Mouse (Mus musculus): ENCODE measurements around the gene Hspa12a. TPM values are rescaled to one million over a fixed set of nuclear protein-coding genes. Genes with fewer than 3 reads are reported as not detected.
A peak's percentile ranks its signal among the peaks of the same experiment; 100 is the strongest.
"Not testable (repeated sequence)": the region's sequence is repeated elsewhere in the genome, so short reads cannot be mapped to it uniquely, and the experiment has no call there.

Hspa12a gene
- polyA plus RNA-seq, 1 experiment from 2014 or later = 0.22 TPM

GRCm38 (mm10) chr19:58918597-58918996, 24.9 kb downstream of the Hspa12a start:
- Histone ChIP-seq H3K27me3 (ENCODE audit: control insufficient read depth, insufficient read depth, low read depth, low read length) (no peaks in the 10 kb centered on the region), H3K36me3 (ENCODE audit: control insufficient read depth, insufficient read depth) (no peaks in the 10 kb centered on the region), H3K4me3 (ENCODE audit: low read depth, low read length) (peak overlapping the region; percentile 29; the same call in 1 of the 2 replicates), H3K9ac (ENCODE audit: low read depth, low read length) (no peak overlapping the region), H3K4me2 (ENCODE audit: low read depth, low read length) (peak overlapping the region; percentile 33), H3K27ac (ENCODE audit: low read length) (no peak overlapping the region), H3K9me3 (replicated peaks; ENCODE audit: control insufficient read depth, low read length) (no peaks in the 10 kb centered on the region), H3K4me1 (ENCODE audit: control insufficient read depth, low read depth, low read length) (no peaks in the 10 kb centered on the region)
- 8% methylated on average over 11 of the region's 11 CpGs for WGBS (ENCODE audit: insufficient replicate concordance)
- ATAC-seq (ENCODE audit: low read depth) = no peak

DNA sequence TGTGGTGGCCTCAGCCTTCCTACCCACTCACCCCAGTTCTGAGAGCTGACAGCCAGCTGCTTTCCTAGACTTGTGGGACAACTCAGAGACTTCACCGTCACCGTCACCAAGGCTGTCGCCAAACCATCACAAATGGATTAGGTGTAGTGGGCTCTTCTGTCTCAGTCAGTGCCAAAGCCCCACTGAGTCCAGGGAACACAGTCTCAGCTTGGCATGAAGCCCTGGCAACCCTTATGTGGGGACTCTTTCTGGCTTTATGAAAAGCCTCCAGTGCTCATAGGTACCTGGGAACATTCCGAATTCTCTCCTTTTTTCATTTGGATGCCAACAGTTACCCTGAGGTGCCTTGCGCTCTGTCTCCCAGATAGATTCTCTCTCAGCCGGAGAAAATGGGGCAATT, 30.2 kb downstream of the Hspa12a start:
- H3K4me1 ChIP-seq (ENCODE audit: control insufficient read depth, low read depth, low read length) = no peaks in the 10 kb centered on the region
- H3K27me3 ChIP-seq (ENCODE audit: control insufficient read depth, insufficient read depth, low read depth, low read length) = peaks cover 2% of the 10 kb centered on the region; the same call in 1 of the 2 replicates
- H3K4me3 ChIP-seq (ENCODE audit: low read depth, low read length) = no peak overlapping the region
- H3K27ac ChIP-seq (ENCODE audit: low read length) = no peak overlapping the region
- no peak overlapping the region for H3K4me2 ChIP-seq (ENCODE audit: low read depth, low read length)
- ATAC-seq (ENCODE audit: low read depth) = no peak
- no peaks in the 10 kb centered on the region for H3K36me3 ChIP-seq (ENCODE audit: control insufficient read depth, insufficient read depth)
- no peak overlapping the region for H3K9ac ChIP-seq (ENCODE audit: low read depth, low read length)
- H3K9me3 ChIP-seq (replicated peaks; ENCODE audit: control insufficient read depth, low read length) = no peaks in the 10 kb centered on the region
- 60% methylated on average over 6 of the region's 6 CpGs for WGBS (ENCODE audit: insufficient replicate concordance)

GRCm38 (mm10) chr19:58911386-58911785, 32.1 kb downstream of the Hspa12a start:
- Histone ChIP-seq H3K4me1 (ENCODE audit: control insufficient read depth, low read depth, low read length) (no peaks in the 10 kb centered on the region), H3K4me3 (ENCODE audit: low read depth, low read length) (peak overlapping the region; percentile 36), H3K36me3 (ENCODE audit: control insufficient read depth, insufficient read depth) (no peaks in the 10 kb centered on the region), H3K27me3 (ENCODE audit: control insufficient read depth, insufficient read depth, low read depth, low read length) (peaks cover 2% of the 10 kb centered on the region; the same call in 1 of the 2 replicates), H3K27ac (ENCODE audit: low read length) (no peak overlapping the region), H3K4me2 (ENCODE audit: low read depth, low read length) (peak overlapping the region; percentile 32), H3K9me3 (replicated peaks; ENCODE audit: control insufficient read depth, low read length) (no peaks in the 10 kb centered on the region), H3K9ac (ENCODE audit: low read depth, low read length) (no peak overlapping the region)
- no peak for ATAC-seq (ENCODE audit: low read depth)
- WGBS (ENCODE audit: insufficient replicate concordance) = 8% methylated on average over 9 of the region's 9 CpGs

- WGBS (ENCODE audit: insufficient replicate concordance) = 3% methylated on average over 11 of the region's 11 CpGs
- no peak overlapping the region for H3K9ac ChIP-seq (ENCODE audit: low read depth, low read length)
- peaks cover 2% of the 10 kb centered on the region; the same call in 1 of the 2 replicates for H3K27me3 ChIP-seq (ENCODE audit: control insufficient read depth, insufficient read depth, low read depth, low read length)
- no peak for ATAC-seq (ENCODE audit: low read depth)
- peak overlapping the region; percentile 36 for H3K4me3 ChIP-seq (ENCODE audit: low read depth, low read length)
- no peaks in the 10 kb centered on the region for H3K9me3 ChIP-seq (replicated peaks; ENCODE audit: control insufficient read depth, low read length)
- H3K27ac ChIP-seq (ENCODE audit: low read length) = no peak overlapping the region
- no peaks in the 10 kb centered on the region for H3K4me1 ChIP-seq (ENCODE audit: control insufficient read depth, low read depth, low read length)
- H3K36me3 ChIP-seq (ENCODE audit: control insufficient read depth, insufficient read depth) = no peaks in the 10 kb centered on the region
- H3K4me2 ChIP-seq (ENCODE audit: low read depth, low read length) = peak overlapping the region; percentile 32
Measured at GRCm38 (mm10) chr19:58910941-58911368, 32.5 kb downstream of the Hspa12a start.

- Histone ChIP-seq H3K9me3 (replicated peaks; ENCODE audit: control insufficient read depth, low read length) (no peaks in the 10 kb centered on the region), H3K36me3 (ENCODE audit: control insufficient read depth, insufficient read depth) (no peaks in the 10 kb centered on the region), H3K9ac (ENCODE audit: low read depth, low read length) (no peak overlapping the region), H3K27me3 (ENCODE audit: control insufficient read depth, insufficient read depth, low read depth, low read length) (no peaks in the 10 kb centered on the region), H3K4me2 (ENCODE audit: low read depth, low read length) (no peak overlapping the region), H3K4me3 (ENCODE audit: low read depth, low read length) (no peak overlapping the region), H3K27ac (ENCODE audit: low read length) (no peak overlapping the region), H3K4me1 (ENCODE audit: control insufficient read depth, low read depth, low read length) (no peaks in the 10 kb centered on the region)
- WGBS (ENCODE audit: insufficient replicate concordance) = 41% methylated on average over 10 of the region's 10 CpGs
- ATAC-seq (ENCODE audit: low read depth) = no peak
Measured at GRCm38 (mm10) chr19:58908018-58908417, 35.4 kb downstream of the Hspa12a start.

DNA sequence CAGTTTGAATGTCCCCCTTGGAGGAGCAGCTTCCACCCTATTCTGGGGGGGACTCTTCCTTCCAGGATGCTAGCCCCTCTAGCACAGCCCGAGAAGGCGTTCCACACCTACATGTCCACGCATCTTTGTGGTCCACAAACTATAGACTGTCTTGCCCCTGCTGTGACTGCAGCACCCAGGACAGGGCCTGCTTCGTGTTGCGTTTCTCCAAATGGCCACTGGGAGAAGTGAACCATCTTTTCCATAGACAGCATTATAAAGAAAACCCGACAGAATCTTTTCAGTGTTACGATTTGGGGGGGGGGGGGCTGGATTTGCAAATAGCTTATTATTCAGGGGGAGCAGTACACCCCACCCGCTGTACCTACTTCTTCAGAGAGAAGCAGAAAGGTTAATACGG, 36.8 kb downstream of the Hspa12a start:
- no peak for ATAC-seq (ENCODE audit: low read depth)
- 50% methylated on average over 9 of the region's 9 CpGs for WGBS (ENCODE audit: insufficient replicate concordance)
- H3K27me3 ChIP-seq (ENCODE audit: control insufficient read depth, insufficient read depth, low read depth, low read length) = no peaks in the 10 kb centered on the region

DNA sequence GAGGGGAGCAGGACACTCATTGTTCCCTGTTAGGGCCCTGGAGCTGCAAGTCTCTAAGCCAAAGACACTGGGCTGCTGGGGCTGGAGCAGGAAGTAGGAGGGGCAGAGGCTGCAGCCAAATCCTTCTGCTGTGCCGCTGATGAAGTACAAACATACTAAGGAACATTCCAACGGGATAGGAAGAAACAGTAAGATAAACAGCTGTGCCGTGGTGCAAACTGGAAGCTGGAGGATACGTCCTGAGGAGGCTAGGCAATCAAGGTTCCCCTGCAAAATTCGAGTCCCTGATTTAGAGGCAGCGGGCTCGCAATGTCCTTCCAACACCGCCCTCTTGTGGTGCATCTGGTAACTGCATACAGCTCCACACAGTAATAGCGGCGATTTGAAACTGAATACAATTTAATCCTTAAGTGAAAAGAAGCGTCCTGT, 39.5 kb downstream of the Hspa12a start:
- 2% methylated on average over 11 of the region's 11 CpGs for WGBS (ENCODE audit: insufficient replicate concordance)
- no peak overlapping the region for H3K9ac ChIP-seq (ENCODE audit: low read depth, low read length)
- no peak overlapping the region for H3K27ac ChIP-seq (ENCODE audit: low read length)
- H3K36me3 ChIP-seq (ENCODE audit: control insufficient read depth, insufficient read depth) = no peaks in the 10 kb centered on the region
- H3K4me2 ChIP-seq (ENCODE audit: low read depth, low read length) = peak overlapping the region; percentile 36; the same call in 1 of the 2 replicates
- H3K4me3 ChIP-seq (ENCODE audit: low read depth, low read length) = no peak overlapping the region
- ATAC-seq (ENCODE audit: low read depth) = no peak
- no peaks in the 10 kb centered on the region for H3K9me3 ChIP-seq (replicated peaks; ENCODE audit: control insufficient read depth, low read length)
- H3K4me1 ChIP-seq (ENCODE audit: control insufficient read depth, low read depth, low read length) = no peaks in the 10 kb centered on the region
- H3K27me3 ChIP-seq (ENCODE audit: control insufficient read depth, insufficient read depth, low read depth, low read length) = no peaks in the 10 kb centered on the region

More for the DNA sequence above, 36.8 kb downstream of the Hspa12a start:
- Histone ChIP-seq H3K4me3 (ENCODE audit: low read depth, low read length) (no peak overlapping the region), H3K27ac (ENCODE audit: low read length) (no peak overlapping the region), H3K9me3 (replicated peaks; ENCODE audit: control insufficient read depth, low read length) (no peaks in the 10 kb centered on the region), H3K4me1 (ENCODE audit: control insufficient read depth, low read depth, low read length) (no peaks in the 10 kb centered on the region), H3K36me3 (ENCODE audit: control insufficient read depth, insufficient read depth) (no peaks in the 10 kb centered on the region), H3K4me2 (ENCODE audit: low read depth, low read length) (no peak overlapping the region), H3K9ac (ENCODE audit: low read depth, low read length) (no peak overlapping the region)

DNA sequence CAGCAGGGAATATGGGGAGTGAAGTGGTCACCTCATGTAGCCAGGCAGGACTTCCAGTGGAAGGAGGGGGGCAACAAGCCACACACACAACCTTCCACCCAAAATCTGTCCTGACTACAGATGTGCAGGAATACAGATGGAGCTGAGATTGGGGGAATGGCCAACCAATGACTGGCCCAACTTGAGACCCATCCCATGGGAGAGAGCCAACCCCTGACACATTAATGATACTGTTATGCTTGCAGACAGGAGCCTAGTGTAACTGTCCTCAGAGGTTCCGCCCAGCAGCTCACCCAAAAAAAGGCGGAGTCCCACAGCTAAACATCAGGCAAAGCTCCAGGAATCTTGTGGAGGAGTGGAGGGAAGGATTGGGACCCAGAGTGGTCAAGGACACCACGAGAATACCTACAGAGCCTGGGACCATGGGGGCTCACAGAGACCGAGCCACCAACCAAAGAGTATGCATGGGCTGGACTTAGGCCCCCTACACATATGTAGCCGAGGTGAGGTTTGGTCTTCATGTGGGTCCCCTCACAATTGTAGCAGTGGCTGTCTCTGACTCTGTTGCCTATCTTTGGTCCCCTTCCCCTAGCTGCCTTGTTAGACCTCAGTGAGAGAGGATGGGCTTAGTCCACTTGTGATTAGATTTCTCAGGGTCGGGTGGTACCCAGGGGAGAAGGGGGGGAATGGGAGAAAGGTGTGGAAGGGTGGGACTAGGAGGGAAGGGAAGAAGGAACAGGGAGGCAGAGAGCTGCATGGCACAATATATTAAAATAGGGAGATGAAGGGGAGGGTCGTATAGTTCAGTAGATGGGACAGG, 40.2 kb downstream of the Hspa12a start:
- WGBS (ENCODE audit: insufficient replicate concordance) = 34% methylated on average over 7 of the region's 7 CpGs
- H3K9ac ChIP-seq (ENCODE audit: low read depth, low read length) = no peak overlapping the region
- ATAC-seq (ENCODE audit: low read depth) = no peak
- H3K4me1 ChIP-seq (ENCODE audit: control insufficient read depth, low read depth, low read length) = no peaks in the 10 kb centered on the region
- no peaks in the 10 kb centered on the region for H3K36me3 ChIP-seq (ENCODE audit: control insufficient read depth, insufficient read depth)
- H3K27ac ChIP-seq (ENCODE audit: low read length) = no peak overlapping the region
- no peaks in the 10 kb centered on the region for H3K9me3 ChIP-seq (replicated peaks; ENCODE audit: control insufficient read depth, low read length)
- H3K27me3 ChIP-seq (ENCODE audit: control insufficient read depth, insufficient read depth, low read depth, low read length) = no peaks in the 10 kb centered on the region
- no peak overlapping the region for H3K4me3 ChIP-seq (ENCODE audit: low read depth, low read length)
- H3K4me2 ChIP-seq (ENCODE audit: low read depth, low read length) = no peak overlapping the region

DNA sequence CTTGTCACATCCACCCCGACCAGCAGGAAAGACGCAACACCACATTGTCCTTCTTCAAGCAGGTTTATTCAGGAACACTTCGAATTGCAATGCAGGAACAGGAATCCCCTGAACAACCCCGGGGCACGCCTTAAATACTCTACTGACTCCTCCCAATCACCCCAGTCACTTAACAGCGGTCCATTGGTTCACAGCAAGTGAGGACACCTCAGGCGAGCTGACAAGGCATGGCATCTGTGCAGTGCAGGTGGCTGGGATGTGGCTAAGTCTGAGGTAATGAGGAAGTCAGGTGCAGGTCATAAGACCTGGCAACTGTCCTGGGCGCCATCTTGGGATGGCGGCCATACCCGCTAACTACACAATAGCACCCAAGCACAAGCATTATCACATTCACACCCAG, 43.0 kb downstream of the Hspa12a start:
- not testable (repeated sequence) for H3K9me3 ChIP-seq (replicated peaks; ENCODE audit: control insufficient read depth, low read length); H3K27ac ChIP-seq (ENCODE audit: low read length); H3K4me3 ChIP-seq (ENCODE audit: low read depth, low read length); ATAC-seq (ENCODE audit: low read depth); H3K4me2 ChIP-seq (ENCODE audit: low read depth, low read length); H3K27me3 ChIP-seq (ENCODE audit: control insufficient read depth, insufficient read depth, low read depth, low read length); H3K4me1 ChIP-seq (ENCODE audit: control insufficient read depth, low read depth, low read length); H3K9ac ChIP-seq (ENCODE audit: low read depth, low read length); H3K36me3 ChIP-seq (ENCODE audit: control insufficient read depth, insufficient read depth)
- WGBS (ENCODE audit: insufficient replicate concordance) = 71% methylated on average over 10 of the region's 10 CpGs

All from liver, embryonic 16.5 days (tissue).